Mouse (Mus musculus) liver, embryonic 14.5 days (tissue): ENCODE data around the gene Ncapg2.

Experiments used
- CTCF ChIP-seq: IDR thresholded peaks from 2 replicates; pipeline ENCODE4 v1.5.1; 2016; ENCODE audit warnings: antibody characterized with exemption, low read depth, control low read depth
- EP300 ChIP-seq: IDR thresholded peaks from 2 replicates; pipeline ENCODE4 v1.6.1; 2016; ENCODE audit warnings: antibody characterized with exemption, low read depth

DNA sequence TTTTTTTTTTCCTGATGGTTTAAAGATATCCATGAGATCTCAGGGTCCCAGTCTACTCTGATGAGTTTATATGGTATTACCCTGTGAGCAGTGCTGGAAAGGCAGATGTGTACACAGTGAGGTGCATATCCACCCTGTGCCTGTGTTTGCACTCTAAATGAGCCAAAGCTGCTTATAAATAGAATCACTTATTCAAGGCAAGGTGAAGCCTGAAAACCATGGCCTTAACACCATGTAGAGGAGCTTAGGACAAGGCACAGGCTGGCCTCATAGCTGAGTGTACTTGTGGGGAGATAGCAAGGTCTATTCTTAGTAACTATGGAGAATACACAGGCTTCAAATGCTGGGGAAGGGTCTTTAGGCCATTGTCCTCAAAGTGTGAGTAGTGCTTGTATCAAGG is 93.5 kb downstream of the Ncapg2 start:
- TF ChIP-seq CTCF (no peak), EP300 (no peak)
